Mouse (Mus musculus): ENCODE data around the gene Sptssa.

DNA sequence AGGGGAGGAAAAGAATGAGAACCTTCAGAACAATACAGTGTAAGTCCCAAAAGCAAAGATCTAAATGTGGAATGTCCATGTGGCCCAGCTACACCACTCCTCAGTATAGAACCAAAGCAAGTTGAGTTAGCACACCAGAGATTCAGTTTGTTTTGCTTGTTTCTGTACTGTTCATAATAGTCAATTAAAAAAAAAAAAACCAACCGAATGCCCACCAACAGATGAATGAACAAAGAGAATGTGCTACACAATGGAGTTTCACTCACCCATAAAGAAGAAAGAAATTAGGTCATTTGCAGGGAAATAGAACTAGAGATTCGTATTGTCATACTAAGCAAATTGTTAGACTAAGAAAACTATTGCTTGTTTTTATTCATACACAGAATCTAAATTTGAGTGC lies 24.2 kb downstream of the Sptssa start:
- TF ChIP-seq MEF2A (IDR thresholded peaks at IDR 0.05; ENCODE audit: borderline replicate concordance, low read depth, low read length) (no peak), CTCF (conservative IDR thresholded peaks at IDR 0.05 in 1 of 2, IDR thresholded peaks at IDR 0.05 in 1 of 2; ENCODE audit: low read depth in 2 of 2, low read length in 2 of 2) (no peak), RAD21 (IDR thresholded peaks at IDR 0.05; ENCODE audit: low read depth, low read length) (no peak), USF2 (conservative IDR thresholded peaks at IDR 0.05; ENCODE audit: low read depth, low read length) (no peak), POLR2A (IDR thresholded peaks at IDR 0.05; ENCODE audit: low read depth, low read length) (no peak), SIN3A (IDR thresholded peaks at IDR 0.05; ENCODE audit: low read length) (no peak), EP300 (IDR thresholded peaks at IDR 0.05; ENCODE audit: low read length) (no peak)

Measured in CH12.LX (cell line).